In genomic region chr17:79925865-79926421, GRCm38 (mm10) we compare ENCODE assay signal across 23 mouse cellular contexts. TPM values are rescaled to one million over a fixed set of nuclear protein-coding genes. Genes with fewer than 3 reads are reported as not detected.
A peak's percentile ranks its signal among the peaks of the same experiment; 100 is the strongest.
DNase-seq lines count a peak whose midpoint lies in the region; ATAC-seq lines count a peak whose summit lies in the region.
"Had no signal": no experiment of that assay in that cellular context is flagged by ENCODE, and none has a peak within 500 bp of the region (broad histone marks: within the 10 kb centered on the region; RNA-seq: fewer than 3 reads in every experiment).

No protein-coding gene starts in this region.

- no peaks in the 10 kb centered on the region for H3K27me3 ChIP-seq in erythroblast, embryonic 14.5 days (ENCODE audit: control insufficient read depth)
- H3K27me3 ChIP-seq in liver, embryonic 13.5 days: no peaks in the 10 kb centered on the region
- H3K27me3 ChIP-seq: forebrain, embryonic 13.5 days; hindbrain, embryonic 15.5 days; limb, embryonic 15.5 days had no signal

- WGBS in liver, embryonic 13.5 days (ENCODE audit: insufficient replicate concordance): 33% methylated on average over 11 of the region's 11 CpGs

- no peaks in the 10 kb centered on the region for H3K36me3 ChIP-seq in erythroblast, embryonic 14.5 days (ENCODE audit: control insufficient read depth)
- no peaks in the 10 kb centered on the region for H3K36me3 ChIP-seq in liver, embryonic 13.5 days
- H3K36me3 ChIP-seq: hindbrain, embryonic 15.5 days; limb, embryonic 15.5 days had no signal

- H3K4me3 ChIP-seq in erythroblast, embryonic 14.5 days (replicated peaks): peak overlapping the region; percentile 58
- H3K4me3 ChIP-seq in liver, embryonic 13.5 days (replicated peaks): peak overlapping the region; percentile 29
- H3K4me3 ChIP-seq: forebrain, embryonic 13.5 days; hindbrain, embryonic 15.5 days; limb, embryonic 15.5 days; myocyte had no signal

- ATAC-seq in erythroblast, adult 5-6 weeks (replicated peaks; ENCODE audit: low FRiP score, poor library complexity, severe bottlenecking): no peak
- ATAC-seq in granulocyte monocyte progenitor cell, adult 5-6 weeks (replicated peaks; ENCODE audit: poor library complexity, severe bottlenecking): peak; percentile 26
- peak; percentile 82 for ATAC-seq in liver, embryonic 13.5 days (ENCODE audit: low read depth)
- ATAC-seq: activated CD4-positive, CD25-positive, alpha-beta regulatory T cell, adult 4 months; forebrain, embryonic 13.5 days; Patski had no signal

- DNase-seq in liver, embryonic 13.5 days: peak; percentile 42
- peak; percentile 5 for DNase-seq in naive thymus-derived CD4-positive, alpha-beta T cell, adult 2 months (ENCODE audit: low read depth)
- no peak for DNase-seq in ovary, postnatal 36 days (ENCODE audit: low spot score)
- no peak for DNase-seq in urinary bladder, postnatal 25 days (ENCODE audit: low spot score)
- DNase-seq in heart, adult 9 months (ENCODE audit: low spot score in 2 of 2): no peak
- DNase-seq: adrenal gland, postnatal 14 days; cerebellum, postnatal 14 days; gastrocnemius, postnatal 14 days; heart, postnatal 14 days; lung, postnatal 14 days; right cerebral cortex, postnatal 25 days; thymus, postnatal 36 days had no signal

- H3K27ac ChIP-seq in liver, embryonic 13.5 days: peak overlapping the region; percentile 54
- H3K27ac ChIP-seq: forebrain, embryonic 13.5 days; hindbrain, embryonic 15.5 days; limb, embryonic 15.5 days had no signal

- H3K4me2 ChIP-seq in liver, embryonic 13.5 days: peak overlapping the region; percentile 49
- H3K4me2 ChIP-seq: forebrain, embryonic 13.5 days; heart, embryonic 11.5 days; hindbrain, embryonic 15.5 days; limb, embryonic 15.5 days; midbrain, embryonic 11.5 days had no signal

- H3K9ac ChIP-seq in liver, embryonic 13.5 days: peak overlapping the region; percentile 7; the same call in 1 of the 2 replicates
- H3K9ac ChIP-seq: forebrain, embryonic 13.5 days; hindbrain, embryonic 15.5 days; limb, embryonic 15.5 days had no signal

- H3K4me1 ChIP-seq in erythroblast, embryonic 14.5 days (ENCODE audit: control insufficient read depth): peaks cover 25% of the 10 kb centered on the region
- H3K4me1 ChIP-seq in liver, embryonic 13.5 days (replicated peaks): peaks cover 29% of the 10 kb centered on the region
- H3K4me1 ChIP-seq: forebrain, embryonic 13.5 days; hindbrain, embryonic 15.5 days; limb, embryonic 15.5 days had no signal

- H3K9me3 ChIP-seq in erythroblast, embryonic 14.5 days (ENCODE audit: control insufficient read depth, low read length): no peaks in the 10 kb centered on the region
- no peaks in the 10 kb centered on the region for H3K9me3 ChIP-seq in liver, embryonic 13.5 days (replicated peaks)
- H3K9me3 ChIP-seq: forebrain, embryonic 13.5 days; hindbrain, embryonic 15.5 days; limb, embryonic 15.5 days had no signal

RNA-seq across cellular contexts. Expression of gene Atl2, which starts 30.0 kb away (rescaled TPM):
- polyA plus RNA-seq in erythroblast, embryonic 14.5 days (2012): 0.31 and 0.49 TPM in 2 replicates
- total RNA-seq in erythroblast, adult 5-6 weeks (2015; ENCODE audit: low replicate concordance): 16.7 and 30.1 TPM in 2 replicates
- 21.6 and 38.2 TPM in 2 replicates for total RNA-seq in erythroblast, adult 5-6 weeks (2017; ENCODE audit: low replicate concordance)
- 25.1 and 25.4 TPM in 2 replicates for total RNA-seq in granulocyte monocyte progenitor cell, adult 5-6 weeks (2014; fragmentation: Nextera tagmentation)
- total RNA-seq in granulocyte monocyte progenitor cell, adult 5-6 weeks (2017): 33.5 and 40.1 TPM in 2 replicates
- 31.7 and 40.2 TPM in 2 replicates for polyA plus RNA-seq in liver, embryonic 13.5 days (2015; fragmentation: Nextera tagmentation; extraction: Ambion mirVana)

Comparison
In these comparisons a context has a peak if more than half of its experiments do, and no peak if none do; other contexts are left out.
1. DNase-seq: peak in liver, embryonic 13.5 days (single experiment) and naive thymus-derived CD4-positive, alpha-beta T cell, adult 2 months (single experiment); none in ovary, postnatal 36 days (single experiment), urinary bladder, postnatal 25 days (single experiment) and heart, adult 9 months (0 of 2).